Mouse (Mus musculus): ENCODE data around the gene Spock2.

DNA sequence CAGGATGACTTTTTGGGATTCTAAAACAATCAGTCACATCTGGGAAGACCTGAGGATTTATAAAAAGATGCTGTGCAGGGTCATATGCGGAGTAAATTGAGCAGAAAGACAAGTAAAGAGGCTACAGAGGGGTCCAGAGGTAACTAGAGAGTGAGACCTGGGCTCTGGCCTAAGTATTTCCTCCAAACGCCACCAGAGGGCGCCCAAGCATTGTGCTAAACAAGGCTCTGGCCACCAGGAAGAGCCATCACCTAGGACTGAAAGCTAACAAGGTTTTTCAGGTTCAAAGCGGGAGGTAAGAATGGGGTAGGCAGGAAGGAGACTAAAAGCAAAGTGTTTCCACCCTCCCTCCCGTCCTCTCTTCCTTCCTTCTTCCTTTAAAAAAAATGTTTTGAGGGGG, 42.1 kb downstream of the Spock2 start:
- TF ChIP-seq CTCF (IDR thresholded peaks at IDR 0.05; ENCODE audit: low read depth) = peak; percentile 93
- TF ChIP-seq EP300 (IDR thresholded peaks at IDR 0.05; ENCODE audit: low read depth) = no peak
